Mouse (Mus musculus) intestine, embryonic 16.5 days (tissue): ENCODE measurements around the gene Dirc2. TPM values are rescaled to one million over a fixed set of nuclear protein-coding genes. Genes with fewer than 3 reads are reported as not detected.
A peak's percentile ranks its signal among the peaks of the same experiment; 100 is the strongest.

Source experiments
- ATAC-seq: fragments of 200-750 bp; cut with Nextera tagmentation; 2 replicates; pipeline ENCODE4 v1.8.0; 2017; ENCODE audit warnings: moderate TSS enrichment, moderate library complexity
- H3K27ac ChIP-seq: fragments of 300-500 bp; sonication (generic); 2 replicates; pipeline ENCODE4 v1.5.1; 2014; ENCODE audit warnings: mild to moderate bottlenecking, low read length
- H3K27me3 ChIP-seq: fragments of 300-500 bp; sonication (generic); replicated peaks from 2 replicates; pipeline ENCODE4 v1.6.1; 2014; ENCODE audit warnings: low read length, control low read depth, mixed read lengths; ENCODE audit not compliant: control insufficient read depth, insufficient read depth
- H3K36me3 ChIP-seq: fragments of 300-500 bp; sonication (generic); 2 replicates; pipeline ENCODE4 v1.6.1; 2014; ENCODE audit warnings: low read length, control low read depth; ENCODE audit not compliant: control insufficient read depth, insufficient read depth
- H3K4me1 ChIP-seq: fragments of 300-500 bp; sonication (generic); 2 replicates; pipeline ENCODE4 v1.6.1; 2014; ENCODE audit warnings: low read length, control low read depth, mixed read lengths; ENCODE audit not compliant: control insufficient read depth, insufficient read depth
- H3K4me2 ChIP-seq: fragments of 300-500 bp; sonication (generic); 2 replicates; pipeline ENCODE4 v1.6.1; 2014; ENCODE audit warnings: low read depth, low read length, control low read depth
- H3K4me3 ChIP-seq: fragments of 300-500 bp; sonication (generic); 2 replicates; pipeline ENCODE4 v1.5.1; 2014; ENCODE audit warnings: mild to moderate bottlenecking, low read length
- H3K9ac ChIP-seq: fragments of 300-500 bp; sonication (generic); 2 replicates; pipeline ENCODE4 v1.6.1; 2014; ENCODE audit warnings: low read depth, low read length
- H3K9me3 ChIP-seq: fragments of 300-500 bp; sonication (generic); 2 replicates; pipeline ENCODE4 v1.6.1; 2016; ENCODE audit warnings: low read length, control low read depth; ENCODE audit not compliant: control insufficient read depth
- WGBS: fragments of 180-500 bp; shearing (Covaris S2); extraction: QIAGEN DNeasy Blood & Tissue Kit; methylation state at CpG from one replicate; pipeline ENCODE4 v1.1.7; 2014; 5-methylcytosine and 5-hydroxymethylcytosine counted together
- polyA plus RNA-seq: library from polyadenylated mRNA; unstranded; fragments of >200 nt; fragmentation: Nextera tagmentation; extraction: Ambion mirVana; gene quantifications from 2 replicates; pipeline ENCODE4 v1.2.1, GENCODE M21; 2015

The Dirc2 gene
- polyA plus RNA-seq, 1 experiment from 2014 or later: 7.8 TPM

DNA sequence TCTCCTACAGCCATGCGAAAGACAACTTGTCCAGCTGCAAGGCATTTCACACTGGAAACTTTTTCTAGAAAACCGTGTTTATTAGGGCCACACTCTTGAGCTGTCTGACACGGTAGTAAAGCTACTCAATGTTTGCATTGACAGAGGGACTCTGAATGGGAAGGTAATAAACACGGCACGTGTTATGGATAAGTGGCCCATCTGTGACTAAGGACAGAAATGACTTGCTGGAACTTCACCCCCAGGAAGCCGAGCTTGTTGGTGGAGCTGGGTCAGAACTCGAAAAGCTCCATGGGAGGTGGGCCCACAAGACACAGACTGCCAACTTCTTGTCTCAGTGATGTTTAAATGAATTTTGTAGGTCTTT lies 20.9 kb downstream of the Dirc2 start:
- H3K4me1 ChIP-seq: no peaks in the 10 kb centered on the region
- no peaks in the 10 kb centered on the region for H3K9me3 ChIP-seq
- WGBS: 55% methylated on average over 7 of the region's 7 CpGs
- no peaks in the 10 kb centered on the region for H3K27me3 ChIP-seq
- no peaks in the 10 kb centered on the region for H3K36me3 ChIP-seq
- H3K27ac ChIP-seq: peak overlapping the region; percentile 44; the same call in 1 of the 2 replicates
- ATAC-seq: peak; percentile 86
- H3K4me2 ChIP-seq: no peak overlapping the region
- no peak overlapping the region for H3K9ac ChIP-seq
- no peak overlapping the region for H3K4me3 ChIP-seq

DNA sequence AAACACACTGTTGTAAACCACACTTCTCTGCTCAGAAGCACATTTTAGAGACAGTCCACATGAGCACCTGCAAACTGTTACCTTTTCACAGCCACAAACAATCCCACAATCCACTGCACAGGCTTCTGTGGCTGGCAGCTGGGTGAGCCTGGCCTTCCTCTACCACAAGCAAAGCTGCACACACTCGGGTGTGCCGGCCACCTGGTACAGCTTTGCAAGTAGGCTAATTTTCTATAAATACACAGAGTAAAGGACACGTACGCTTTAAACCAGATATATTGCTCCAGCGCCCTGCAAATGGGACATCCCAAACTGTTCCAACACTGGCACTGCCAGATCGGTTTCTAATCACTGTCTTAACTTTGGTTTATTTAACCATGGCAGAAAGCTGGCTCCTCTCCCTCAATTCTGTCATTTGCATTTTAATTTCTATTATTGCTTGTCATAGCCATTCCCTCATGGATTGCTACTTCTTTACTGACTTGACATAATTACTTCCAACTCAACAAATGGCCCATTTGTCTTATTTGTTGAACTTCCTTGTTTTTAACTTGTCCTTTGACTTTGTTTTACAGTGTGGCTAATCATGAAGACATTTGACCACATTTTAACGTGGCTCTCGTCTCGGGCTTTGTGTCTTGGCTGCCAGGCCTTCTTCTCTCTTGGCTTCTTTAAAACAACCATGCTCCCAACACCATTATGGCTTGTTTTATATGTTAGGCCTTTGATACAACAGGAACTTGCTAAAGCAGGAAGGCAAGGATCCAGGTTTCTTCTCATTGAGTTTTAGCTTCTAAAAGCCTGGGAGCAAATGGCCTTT lies 21.5 kb downstream of the Dirc2 start:
- Histone ChIP-seq H3K27me3 (no peaks in the 10 kb centered on the region), H3K36me3 (no peaks in the 10 kb centered on the region)
- 73% methylated on average over 9 of the region's 9 CpGs for WGBS

GRCm38 (mm10) chr16:35742251-35742937 lies 26.8 kb downstream of the Dirc2 start:
- Histone ChIP-seq H3K27me3 (no peaks in the 10 kb centered on the region), H3K9me3 (no peaks in the 10 kb centered on the region), H3K4me2 (no peak overlapping the region), H3K9ac (no peak overlapping the region), H3K4me1 (peaks cover 9% of the 10 kb centered on the region; the same call in 1 of the 2 replicates), H3K4me3 (no peak overlapping the region), H3K27ac (no peak overlapping the region), H3K36me3 (no peaks in the 10 kb centered on the region)
- 88% methylated on average over 12 of the region's 12 CpGs for WGBS
- ATAC-seq: no peak

More for the DNA sequence above, 21.5 kb downstream of the Dirc2 start:
- H3K9me3 ChIP-seq: no peaks in the 10 kb centered on the region
- ATAC-seq: no peak
- peak overlapping the region; percentile 44; the same call in 1 of the 2 replicates for H3K27ac ChIP-seq
- no peaks in the 10 kb centered on the region for H3K4me1 ChIP-seq
- no peak overlapping the region for H3K4me2 ChIP-seq
- no peak overlapping the region for H3K4me3 ChIP-seq
- H3K9ac ChIP-seq: no peak overlapping the region

- Histone ChIP-seq H3K27me3 (no peaks in the 10 kb centered on the region), H3K4me3 (no peak overlapping the region), H3K9ac (no peak overlapping the region), H3K36me3 (no peaks in the 10 kb centered on the region), H3K4me1 (peaks cover 9% of the 10 kb centered on the region; the same call in 1 of the 2 replicates), H3K27ac (no peak overlapping the region), H3K9me3 (no peaks in the 10 kb centered on the region), H3K4me2 (no peak overlapping the region)
- ATAC-seq: no peak
- WGBS: 95% methylated on average over 5 of the region's 5 CpGs
These were observed 27.5 kb downstream of the Dirc2 start for GRCm38 (mm10) chr16:35741621-35742020.

- 78% methylated on average over 6 of the region's 6 CpGs for WGBS
- Histone ChIP-seq H3K4me1 (peaks cover 9% of the 10 kb centered on the region; the same call in 1 of the 2 replicates), H3K4me2 (no peak overlapping the region), H3K27ac (no peak overlapping the region), H3K9me3 (no peaks in the 10 kb centered on the region), H3K27me3 (no peaks in the 10 kb centered on the region), H3K36me3 (no peaks in the 10 kb centered on the region), H3K9ac (no peak overlapping the region), H3K4me3 (no peak overlapping the region)
- ATAC-seq: no peak
These were observed 28.2 kb downstream of the Dirc2 start for GRCm38 (mm10) chr16:35740943-35741342.

DNA sequence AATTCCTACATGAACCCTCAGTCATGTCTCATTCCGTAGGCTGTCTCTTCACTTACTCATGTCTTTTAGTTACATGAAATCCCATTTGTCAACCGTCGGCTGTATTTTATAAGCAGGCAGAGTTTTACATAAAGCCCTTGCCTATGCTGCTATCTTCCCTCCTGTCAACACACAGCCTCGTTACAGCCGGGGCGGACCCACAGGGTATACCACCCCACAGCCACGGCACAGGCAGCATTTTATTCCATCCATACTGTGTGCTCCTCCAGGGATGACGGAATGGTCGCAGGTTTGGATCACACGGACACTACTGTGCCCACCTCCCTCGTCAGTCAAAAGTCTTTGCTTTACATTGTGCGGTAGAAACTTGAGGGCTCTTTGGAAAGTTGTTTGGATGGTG lies 28.8 kb downstream of the Dirc2 start:
- 75% methylated on average over 12 of the region's 12 CpGs for WGBS
- ATAC-seq: no peak
- no peaks in the 10 kb centered on the region for H3K27me3 ChIP-seq
- H3K4me1 ChIP-seq: peaks cover 9% of the 10 kb centered on the region; the same call in 1 of the 2 replicates
- H3K27ac ChIP-seq: no peak overlapping the region
- no peak overlapping the region for H3K4me2 ChIP-seq
- no peaks in the 10 kb centered on the region for H3K9me3 ChIP-seq
- no peaks in the 10 kb centered on the region for H3K36me3 ChIP-seq
- H3K4me3 ChIP-seq: no peak overlapping the region
- no peak overlapping the region for H3K9ac ChIP-seq

DNA sequence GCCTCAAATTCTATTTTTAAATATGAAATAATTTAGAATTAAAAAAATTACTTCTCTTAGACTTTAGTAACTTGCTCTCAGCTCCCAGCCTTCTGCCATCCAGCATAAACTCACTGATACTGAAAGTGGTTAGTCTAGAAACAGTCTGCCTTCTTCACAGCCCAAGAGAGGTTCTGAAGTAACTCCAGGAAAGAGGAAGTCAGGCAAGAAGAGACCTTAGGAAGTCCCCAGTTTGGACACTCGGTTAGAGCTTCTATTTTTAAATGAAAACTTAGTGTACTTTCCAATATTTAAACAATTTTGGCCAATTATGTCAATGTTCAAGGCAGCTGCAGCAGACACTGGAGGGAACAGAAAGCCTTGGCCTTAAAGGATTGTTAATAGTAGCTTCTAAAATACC lies 29.6 kb downstream of the Dirc2 start:
- H3K36me3 ChIP-seq: no peaks in the 10 kb centered on the region
- no peak overlapping the region for H3K4me3 ChIP-seq
- no peak for ATAC-seq
- peaks cover 9% of the 10 kb centered on the region; the same call in 1 of the 2 replicates for H3K4me1 ChIP-seq
- H3K9me3 ChIP-seq: no peaks in the 10 kb centered on the region
- no peak overlapping the region for H3K4me2 ChIP-seq
- H3K27me3 ChIP-seq: no peaks in the 10 kb centered on the region
- 52% methylated on average over 1 of the region's 1 CpGs for WGBS
- no peak overlapping the region for H3K27ac ChIP-seq
- H3K9ac ChIP-seq: no peak overlapping the region

DNA sequence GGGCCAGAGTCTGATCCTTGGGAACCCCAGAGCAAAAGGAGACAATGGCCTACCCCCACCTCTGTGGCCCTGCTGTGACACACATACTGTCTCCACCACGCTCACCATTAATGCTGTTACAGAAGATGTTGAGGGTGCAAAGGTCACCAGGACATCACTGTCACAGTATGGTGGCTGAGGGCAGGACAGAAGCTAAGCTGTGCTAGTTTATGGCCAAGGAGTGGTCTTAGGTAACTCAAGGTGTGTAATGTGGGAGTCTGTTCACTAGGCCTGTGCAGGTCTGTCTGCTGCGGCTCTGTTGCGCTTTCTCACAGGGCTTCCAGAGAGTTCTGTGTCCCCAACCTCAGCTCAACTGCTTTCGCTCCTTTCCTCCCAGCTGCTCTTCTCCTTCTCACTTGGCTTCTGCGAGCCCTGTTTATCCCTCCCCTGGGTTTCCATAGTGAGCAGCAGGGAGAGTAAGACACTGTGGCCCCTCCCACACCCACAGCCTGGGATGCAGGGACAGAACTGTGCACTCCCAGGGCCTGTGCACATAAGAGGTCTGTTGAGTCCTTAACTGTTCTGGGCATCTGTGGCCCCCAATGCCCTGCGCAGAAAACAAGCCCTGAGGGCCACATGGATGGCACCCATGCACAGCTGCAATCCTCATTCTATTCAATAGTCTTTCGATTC lies 30.9 kb downstream of the Dirc2 start:
- Histone ChIP-seq H3K4me3 (no peak overlapping the region), H3K4me2 (no peak overlapping the region), H3K27ac (no peak overlapping the region), H3K27me3 (no peaks in the 10 kb centered on the region), H3K9me3 (no peaks in the 10 kb centered on the region), H3K4me1 (peaks cover 9% of the 10 kb centered on the region; the same call in 1 of the 2 replicates), H3K36me3 (no peaks in the 10 kb centered on the region), H3K9ac (no peak overlapping the region)
- 68% methylated on average over 7 of the region's 7 CpGs for WGBS
- peak; percentile 72 for ATAC-seq

GRCm38 (mm10) chr16:35734038-35734437 lies 35.1 kb downstream of the Dirc2 start:
- Histone ChIP-seq H3K4me2 (no peak overlapping the region), H3K27me3 (no peaks in the 10 kb centered on the region), H3K4me1 (peaks cover 11% of the 10 kb centered on the region; the same call in 1 of the 2 replicates), H3K27ac (no peak overlapping the region), H3K36me3 (no peaks in the 10 kb centered on the region), H3K9ac (no peak overlapping the region), H3K9me3 (no peaks in the 10 kb centered on the region), H3K4me3 (no peak overlapping the region)
- peak; percentile 66; the same call in 1 of the 2 replicates for ATAC-seq
- 17% methylated on average over 6 of the region's 6 CpGs for WGBS
